Mouse (Mus musculus): ENCODE data around the gene Rnf10. TPM values are rescaled to one million over a fixed set of nuclear protein-coding genes. Genes with fewer than 3 reads are reported as not detected.
A peak's percentile ranks its signal among the peaks of the same experiment; 100 is the strongest.

Gene Rnf10
- total and polyA plus RNA-seq, 2 experiments from 2014 or later, result 106 to 169 TPM

DNA sequence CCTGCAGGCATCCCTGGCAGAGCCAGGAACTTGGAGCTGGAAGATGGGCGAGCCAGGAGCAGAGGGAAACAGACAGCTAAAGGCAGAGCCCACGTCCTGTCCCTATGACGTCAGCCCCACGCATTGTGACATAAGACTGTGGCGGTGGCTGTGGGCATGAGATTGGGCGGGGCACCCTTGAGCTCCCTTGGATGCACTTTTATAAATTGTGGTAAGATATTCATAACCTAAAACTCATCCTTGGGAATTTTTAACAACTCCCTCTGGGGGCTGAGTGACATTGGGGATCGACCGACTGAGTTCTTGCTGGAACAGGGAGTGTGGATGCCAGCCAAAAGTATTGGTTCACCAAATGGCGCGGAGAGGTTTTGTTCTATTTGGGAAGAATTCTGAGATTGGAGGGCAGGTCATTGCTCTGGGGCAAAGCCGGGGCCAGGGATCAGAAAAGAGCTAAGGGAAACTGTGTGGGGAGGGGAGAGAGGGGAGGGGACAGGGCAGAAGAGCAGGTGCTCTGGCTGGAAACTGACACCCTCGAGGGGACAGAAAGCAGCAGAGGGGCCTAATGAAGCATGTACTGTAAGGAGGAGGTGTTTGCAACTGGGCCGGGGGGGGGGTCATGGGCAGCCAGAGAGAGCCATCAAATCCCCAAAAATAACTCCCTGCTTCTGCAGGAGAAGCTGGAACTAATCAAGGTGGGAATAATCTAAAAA is 51.6 kb downstream of the Rnf10 start:
- no peaks in the 10 kb centered on the region for H3K36me3 ChIP-seq (ENCODE audit: insufficient read depth)
- H3K9ac ChIP-seq, result no peak overlapping the region
- TF ChIP-seq CTCF (IDR thresholded peaks at IDR 0.05; ENCODE audit: low read depth), result no peak
- ATAC-seq (peak; percentile 38; the same call in 1 of the 2 replicates), DNase-seq (no peak)
- no peak overlapping the region for H3K4me3 ChIP-seq (ENCODE audit: low read depth, low read length)
- H3K9me3 ChIP-seq (ENCODE audit: low read length), result no peaks in the 10 kb centered on the region
- WGBS, result 27% methylated on average over 13 of the region's 13 CpGs
- H3K4me1 ChIP-seq (ENCODE audit: insufficient read depth), result no peaks in the 10 kb centered on the region
- H3K27ac ChIP-seq (ENCODE audit: low read depth, low read length), result no peak overlapping the region
- no peak overlapping the region for H3K4me2 ChIP-seq (ENCODE audit: low read depth)
- no peaks in the 10 kb centered on the region for H3K27me3 ChIP-seq (ENCODE audit: insufficient read depth, low read length)

DNA sequence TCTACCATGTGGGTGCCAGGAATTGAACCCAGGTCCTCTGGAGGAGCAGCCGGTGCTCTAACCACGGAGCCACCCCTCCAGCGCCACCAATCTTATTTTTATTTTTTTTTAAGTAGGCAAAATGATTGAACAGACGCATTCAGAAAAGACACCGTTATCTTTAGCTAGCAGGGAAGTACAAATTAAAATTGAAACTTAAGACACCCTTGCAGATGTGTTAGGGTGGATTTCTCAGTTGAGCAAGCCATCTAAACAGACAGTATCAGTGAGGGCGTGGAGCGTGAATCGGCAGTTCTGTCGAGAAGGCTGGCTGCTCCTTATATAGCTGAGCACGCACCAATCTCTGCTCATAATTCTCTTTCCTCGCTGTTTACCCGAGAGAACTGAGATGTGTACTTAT is 54.7 kb downstream of the Rnf10 start:
- H3K27ac ChIP-seq (ENCODE audit: low read depth, low read length), result no peak overlapping the region
- H3K9me3 ChIP-seq (ENCODE audit: low read length), result no peaks in the 10 kb centered on the region
- ATAC-seq (no peak), DNase-seq (no peak)
- H3K4me1 ChIP-seq (ENCODE audit: insufficient read depth), result peaks cover 5% of the 10 kb centered on the region; the same call in 1 of the 2 replicates
- no peak for TF ChIP-seq CTCF (IDR thresholded peaks at IDR 0.05; ENCODE audit: low read depth)
- no peak overlapping the region for H3K4me2 ChIP-seq (ENCODE audit: low read depth)
- WGBS, result 90% methylated on average over 12 of the region's 12 CpGs
- H3K27me3 ChIP-seq (ENCODE audit: insufficient read depth, low read length), result no peaks in the 10 kb centered on the region
- no peak overlapping the region for H3K9ac ChIP-seq
- H3K36me3 ChIP-seq (ENCODE audit: insufficient read depth), result no peaks in the 10 kb centered on the region
- H3K4me3 ChIP-seq (ENCODE audit: low read depth, low read length), result no peak overlapping the region

DNA sequence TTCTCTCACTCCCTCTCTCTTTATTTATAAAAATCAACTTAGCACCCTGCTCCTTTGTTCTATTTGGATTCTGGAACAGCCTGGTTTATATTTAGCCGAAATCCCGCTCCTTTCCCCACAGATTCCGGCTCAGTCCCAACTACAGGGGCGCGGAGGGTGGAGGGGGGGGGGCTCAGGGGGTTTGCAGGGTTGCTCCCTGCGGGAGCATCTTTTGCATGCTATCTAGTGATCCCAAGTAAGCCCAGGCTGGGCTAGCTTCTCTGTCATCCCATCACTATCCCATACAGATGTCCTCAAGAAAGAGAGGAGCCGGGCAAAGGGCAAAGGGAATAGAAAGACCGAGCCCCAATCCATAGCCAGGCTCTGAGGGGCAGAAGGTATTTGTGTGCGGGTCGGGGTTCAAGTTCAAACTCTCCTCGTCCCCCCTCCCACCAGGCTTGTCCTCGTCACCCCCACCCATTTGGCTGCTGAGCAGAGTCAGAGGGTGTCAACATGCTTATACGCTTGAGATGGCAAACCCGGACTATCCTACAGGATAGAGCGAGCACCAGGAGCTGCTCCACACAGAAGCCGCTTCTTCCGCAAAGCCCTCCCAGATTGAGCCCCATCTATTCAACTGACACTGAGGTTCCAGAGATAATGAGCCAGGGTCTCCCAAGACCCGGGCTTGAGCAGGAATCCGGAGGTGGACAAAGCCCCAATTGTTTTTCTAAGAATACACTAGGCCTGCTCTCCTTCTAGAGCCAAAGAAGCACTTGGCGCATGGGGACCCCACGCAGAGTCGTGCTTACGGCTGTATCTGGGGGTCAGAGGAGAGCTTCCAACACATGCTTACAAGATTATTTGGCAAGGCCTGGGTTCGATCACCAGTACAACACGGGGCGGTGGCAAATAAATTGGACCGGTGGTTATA is 57.2 kb downstream of the Rnf10 start:
- WGBS, result 12% methylated on average over 27 of the region's 27 CpGs
- TF ChIP-seq CTCF (IDR thresholded peaks at IDR 0.05; ENCODE audit: low read depth), result no peak
- H3K27me3 ChIP-seq (ENCODE audit: insufficient read depth, low read length), result no peaks in the 10 kb centered on the region
- peak overlapping the region; percentile 88 for H3K27ac ChIP-seq (ENCODE audit: low read depth, low read length)
- ATAC-seq (peak; percentile 72), DNase-seq (no peak)
- no peaks in the 10 kb centered on the region for H3K9me3 ChIP-seq (ENCODE audit: low read length)
- peak overlapping the region; percentile 75 for H3K9ac ChIP-seq
- peak overlapping the region; percentile 43 for H3K4me3 ChIP-seq (ENCODE audit: low read depth, low read length)
- H3K4me2 ChIP-seq (ENCODE audit: low read depth), result peak overlapping the region; percentile 69
- no peaks in the 10 kb centered on the region for H3K36me3 ChIP-seq (ENCODE audit: insufficient read depth)
- H3K4me1 ChIP-seq (ENCODE audit: insufficient read depth), result peaks cover 5% of the 10 kb centered on the region; the same call in 1 of the 2 replicates

DNA sequence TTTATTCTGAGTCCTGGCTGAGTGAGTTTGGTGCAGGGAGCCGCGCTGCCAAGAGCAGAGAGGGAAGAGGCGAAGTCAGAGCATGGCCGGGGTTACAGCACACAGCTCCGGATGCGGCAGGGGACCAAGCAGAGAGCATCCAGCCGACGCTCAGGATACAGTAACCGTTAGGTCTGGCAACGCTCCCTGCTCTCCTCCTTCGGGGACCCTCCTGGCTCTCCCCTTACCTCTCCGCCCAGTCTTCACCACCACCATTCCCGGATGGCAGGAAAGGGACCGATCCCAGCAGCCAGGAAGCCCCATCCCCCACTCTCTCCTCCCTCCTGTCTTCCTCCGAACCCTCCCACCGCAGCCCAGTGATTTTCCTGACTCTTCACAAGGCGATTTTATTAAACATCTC is 57.8 kb downstream of the Rnf10 start:
- peak overlapping the region; percentile 43 for H3K4me3 ChIP-seq (ENCODE audit: low read depth, low read length)
- no peak for TF ChIP-seq CTCF (IDR thresholded peaks at IDR 0.05; ENCODE audit: low read depth)

DNA sequence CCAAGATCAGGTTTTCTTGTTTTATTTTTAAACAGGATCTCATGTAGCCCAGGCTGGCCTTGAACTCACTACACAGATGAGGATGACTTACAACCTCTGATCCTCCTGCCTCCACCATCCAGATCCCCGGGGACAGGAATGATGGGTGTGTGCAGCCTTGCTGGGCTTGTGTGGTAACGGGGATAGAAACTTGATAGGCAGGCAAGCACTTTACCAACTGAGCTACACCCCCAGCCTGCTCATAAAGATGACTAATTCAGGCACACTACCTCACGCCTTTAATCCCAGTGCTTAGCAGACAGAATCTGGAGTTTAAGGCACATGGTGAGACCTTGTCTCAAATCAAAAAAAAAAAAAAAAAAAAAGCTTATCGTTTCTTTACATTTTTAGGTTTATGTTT is 59.8 kb downstream of the Rnf10 start:
- H3K4me3 ChIP-seq (ENCODE audit: low read depth, low read length), result no peak overlapping the region
- no peak overlapping the region for H3K9ac ChIP-seq
- DNase-seq, result no peak
- no peak for TF ChIP-seq CTCF (IDR thresholded peaks at IDR 0.05; ENCODE audit: low read depth)
- WGBS, result 67% methylated on average over 4 of the region's 4 CpGs
- no peak overlapping the region for H3K27ac ChIP-seq (ENCODE audit: low read depth, low read length)
- ATAC-seq, result no peak
- no peaks in the 10 kb centered on the region for H3K27me3 ChIP-seq (ENCODE audit: insufficient read depth, low read length)
- no peaks in the 10 kb centered on the region for H3K36me3 ChIP-seq (ENCODE audit: insufficient read depth)
- no peaks in the 10 kb centered on the region for H3K9me3 ChIP-seq (ENCODE audit: low read length)
- no peak overlapping the region for H3K4me2 ChIP-seq (ENCODE audit: low read depth)
- peaks cover 5% of the 10 kb centered on the region; the same call in 1 of the 2 replicates for H3K4me1 ChIP-seq (ENCODE audit: insufficient read depth)

More for the DNA sequence above, 57.8 kb downstream of the Rnf10 start:
- peak overlapping the region; percentile 88 for H3K27ac ChIP-seq (ENCODE audit: low read depth, low read length)
- H3K36me3 ChIP-seq (ENCODE audit: insufficient read depth), result no peaks in the 10 kb centered on the region
- H3K9ac ChIP-seq, result peak overlapping the region; percentile 75
- DNase-seq (peak; percentile 82), ATAC-seq (peak; percentile 84)
- WGBS, result 1% methylated on average over 17 of the region's 17 CpGs
- no peaks in the 10 kb centered on the region for H3K9me3 ChIP-seq (ENCODE audit: low read length)
- peak overlapping the region; percentile 69 for H3K4me2 ChIP-seq (ENCODE audit: low read depth)
- H3K27me3 ChIP-seq (ENCODE audit: insufficient read depth, low read length), result no peaks in the 10 kb centered on the region
- H3K4me1 ChIP-seq (ENCODE audit: insufficient read depth), result peaks cover 5% of the 10 kb centered on the region; the same call in 1 of the 2 replicates

DNA sequence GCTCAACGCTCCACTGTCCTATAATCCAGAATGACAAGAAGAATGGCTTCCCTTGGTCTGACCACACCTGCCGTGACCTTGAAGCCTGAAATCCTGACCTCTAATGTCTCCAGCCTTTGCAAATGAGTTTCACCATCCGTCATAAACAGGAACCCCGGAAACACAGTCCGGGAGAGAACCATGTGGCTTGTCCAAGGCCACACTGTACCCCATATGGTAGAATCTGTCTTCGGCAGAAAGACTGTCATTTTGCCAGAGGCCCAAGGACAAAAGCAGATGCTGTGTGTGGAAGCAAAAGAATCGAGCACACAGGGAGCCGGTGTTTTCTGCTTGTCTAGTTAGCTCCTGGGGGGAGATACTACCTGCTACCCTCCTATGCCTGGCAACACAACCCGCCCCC is 60.2 kb downstream of the Rnf10 start:
- Histone ChIP-seq H3K4me2 (ENCODE audit: low read depth) (no peak overlapping the region), H3K4me3 (ENCODE audit: low read depth, low read length) (no peak overlapping the region), H3K27me3 (ENCODE audit: insufficient read depth, low read length) (no peaks in the 10 kb centered on the region), H3K27ac (ENCODE audit: low read depth, low read length) (no peak overlapping the region), H3K9me3 (ENCODE audit: low read length) (no peaks in the 10 kb centered on the region), H3K4me1 (ENCODE audit: insufficient read depth) (peaks cover 5% of the 10 kb centered on the region; the same call in 1 of the 2 replicates), H3K9ac (no peak overlapping the region), H3K36me3 (ENCODE audit: insufficient read depth) (no peaks in the 10 kb centered on the region)
- peak; percentile 32 for DNase-seq
- WGBS, result 59% methylated on average over 9 of the region's 9 CpGs
- ATAC-seq, result no peak
- TF ChIP-seq CTCF (IDR thresholded peaks at IDR 0.05; ENCODE audit: low read depth), result no peak

DNA sequence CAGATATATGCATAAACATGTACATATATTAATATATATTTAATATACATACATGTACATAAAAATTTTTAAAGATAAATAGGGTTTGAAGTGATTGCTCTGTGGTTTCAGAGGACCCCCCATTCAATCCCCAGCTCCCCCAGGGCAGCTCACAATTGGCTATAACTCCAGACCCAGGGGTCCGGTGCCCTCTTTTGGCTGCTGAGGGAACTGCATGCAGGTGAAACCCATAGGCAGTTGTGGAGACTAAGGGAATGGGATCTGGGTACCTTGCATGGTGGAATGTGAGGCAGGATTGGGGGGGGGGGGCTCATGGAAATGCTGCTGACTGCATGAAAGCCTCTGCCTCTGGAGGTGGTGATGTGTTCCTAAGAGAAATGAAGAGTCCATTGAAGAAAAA is 62.3 kb downstream of the Rnf10 start:
- H3K9ac ChIP-seq, result no peak overlapping the region
- H3K9me3 ChIP-seq (ENCODE audit: low read length), result no peaks in the 10 kb centered on the region
- TF ChIP-seq CTCF (IDR thresholded peaks at IDR 0.05; ENCODE audit: low read depth), result peak; percentile 49
- no peak for DNase-seq
- H3K27ac ChIP-seq (ENCODE audit: low read depth, low read length), result no peak overlapping the region
- peaks cover 2% of the 10 kb centered on the region; the same call in 1 of the 2 replicates for H3K4me1 ChIP-seq (ENCODE audit: insufficient read depth)
- H3K36me3 ChIP-seq (ENCODE audit: insufficient read depth), result no peaks in the 10 kb centered on the region
- WGBS, result 3% methylated on average over 1 of the region's 1 CpGs
- H3K4me3 ChIP-seq (ENCODE audit: low read depth, low read length), result no peak overlapping the region
- H3K4me2 ChIP-seq (ENCODE audit: low read depth), result no peak overlapping the region
- no peaks in the 10 kb centered on the region for H3K27me3 ChIP-seq (ENCODE audit: insufficient read depth, low read length)
- no peak for ATAC-seq
